Mouse (Mus musculus): ENCODE measurements around the gene Zdhhc8.

DNA sequence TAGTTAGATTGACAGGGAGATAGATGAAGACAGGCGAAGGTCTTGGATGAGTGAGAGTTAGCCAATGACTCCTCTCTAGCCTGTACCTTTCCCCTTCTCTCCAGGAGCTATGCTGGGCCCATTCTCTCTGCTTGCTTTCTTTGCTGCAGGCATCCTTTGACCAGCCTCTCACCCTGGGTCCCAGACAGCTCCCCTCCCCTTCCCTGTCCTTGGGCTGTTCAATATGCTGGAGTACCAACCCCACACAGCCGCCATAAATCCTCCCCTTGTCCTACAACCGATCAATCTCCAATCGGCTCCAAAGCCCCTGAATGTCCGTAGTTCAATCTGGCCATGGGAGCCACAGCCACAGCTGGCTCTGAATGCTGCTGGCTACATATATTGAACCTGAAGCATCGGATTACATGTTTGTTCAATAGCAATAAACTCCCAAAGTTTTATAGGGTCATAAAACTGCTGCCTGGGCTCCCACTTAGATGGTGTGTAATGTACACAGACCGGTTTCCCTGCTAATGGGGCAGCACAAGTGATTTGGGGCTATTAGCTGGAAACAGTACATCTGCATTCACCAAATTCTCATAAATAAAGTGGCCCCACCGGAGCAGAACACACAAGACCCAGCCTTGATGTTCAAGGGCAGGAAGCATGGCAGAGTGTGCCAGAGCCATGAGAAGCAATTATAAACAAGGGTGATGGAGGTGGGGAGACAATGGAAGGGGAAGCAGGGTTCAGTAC lies 49.1 kb downstream of the Zdhhc8 start:
- TF ChIP-seq CTCF (IDR thresholded peaks at IDR 0.05; ENCODE audit: control insufficient read depth, insufficient read depth, low read length) (no peak), POLR2A (IDR thresholded peaks at IDR 0.05; ENCODE audit: borderline replicate concordance, control insufficient read depth, low read depth, low read length) (no peak)
